Mouse (Mus musculus) neural tube, embryonic 10.5 days (tissue): ENCODE data around the gene Fkbp15.
"Not testable (repeated sequence)": the region's sequence is repeated elsewhere in the genome, so short reads cannot be mapped to it uniquely, and the experiment has no call there.

ENCODE experiments used
- DNase-seq: peaks from one replicate; pipeline ENCODE4 v3.0.0-alpha.2; 2017; ENCODE audit warnings: low spot score; ENCODE audit errors: extremely low spot score

Gene Fkbp15

GRCm38 (mm10) chr4:62285576-62285975 is 74.8 kb downstream of the Fkbp15 start:
- no peak for DNase-seq

GRCm38 (mm10) chr4:62282969-62283368 is 77.4 kb downstream of the Fkbp15 start:
- no peak for DNase-seq

GRCm38 (mm10) chr4:62281319-62281718 is 79.0 kb downstream of the Fkbp15 start:
- DNase-seq, result no peak

- DNase-seq, result no peak
Observed at GRCm38 (mm10) chr4:62278081-62278480, 82.3 kb downstream of the Fkbp15 start.

GRCm38 (mm10) chr4:62277222-62277621 is 83.1 kb downstream of the Fkbp15 start:
- no peak for DNase-seq

GRCm38 (mm10) chr4:62276642-62277041 is 83.7 kb downstream of the Fkbp15 start:
- DNase-seq, result no peak

GRCm38 (mm10) chr4:62274841-62275536 is 85.4 kb downstream of the Fkbp15 start:
- DNase-seq, result peak; percentile 66

- no peak for DNase-seq
Observed at GRCm38 (mm10) chr4:62273916-62274315, 86.4 kb downstream of the Fkbp15 start.

GRCm38 (mm10) chr4:62272696-62273095 is 87.7 kb downstream of the Fkbp15 start:
- DNase-seq, result peak; percentile 11

GRCm38 (mm10) chr4:62267101-62267500 is 93.2 kb downstream of the Fkbp15 start:
- DNase-seq, result peak; percentile 10

GRCm38 (mm10) chr4:62266016-62266415 is 94.3 kb downstream of the Fkbp15 start:
- DNase-seq, result not testable (repeated sequence)

GRCm38 (mm10) chr4:62265154-62265836 is 95.1 kb downstream of the Fkbp15 start:
- no peak for DNase-seq

- no peak for DNase-seq
Observed at GRCm38 (mm10) chr4:62263133-62263844, 97.1 kb downstream of the Fkbp15 start.

GRCm38 (mm10) chr4:62262276-62262675 is 98.1 kb downstream of the Fkbp15 start, which contains the start of gene Slc31a2:
TSS of gene Slc31a2 (plus strand) at chr4:62262562.
- DNase-seq, result no peak

GRCm38 (mm10) chr4:62256931-62257330 is 103.4 kb downstream of the Fkbp15 start:
- DNase-seq, result peak; percentile 57

- no peak for DNase-seq
Observed at GRCm38 (mm10) chr4:62254551-62254950, 105.8 kb downstream of the Fkbp15 start.

- DNase-seq, result no peak
Observed at GRCm38 (mm10) chr4:62251776-62252175, 108.6 kb downstream of the Fkbp15 start.

GRCm38 (mm10) chr4:62250896-62251544 is 109.3 kb downstream of the Fkbp15 start:
- DNase-seq, result no peak
